Mouse (Mus musculus) spleen, adult 18-20 months (tissue): ENCODE measurements around the gene Uchl4.
"Not testable (repeated sequence)": the region's sequence is repeated elsewhere in the genome, so short reads cannot be mapped to it uniquely, and the experiment has no call there.

Source experiments
- DNase-seq, 2 experiments: peaks; one replicate each; pipeline ENCODE4 v3.0.0; 2022; ENCODE audit warnings: mixed read lengths in 2 of 2

Uchl4 gene

GRCm38 (mm10) chr9:64231674-64232073, 3.3 kb upstream of the Uchl4 start:
- DNase-seq = no peak

GRCm38 (mm10) chr9:64232257-64232957, 2.6 kb upstream of the Uchl4 start:
- no peak for DNase-seq

GRCm38 (mm10) chr9:64233656-64234055, 1.3 kb upstream of the Uchl4 start:
- no peak for DNase-seq

GRCm38 (mm10) chr9:64236056-64236455, 1.1 kb downstream of the Uchl4 start:
- DNase-seq = no peak

- DNase-seq = no peak
Measured at GRCm38 (mm10) chr9:64240116-64240515, 5.1 kb downstream of the Uchl4 start.

GRCm38 (mm10) chr9:64240681-64241080, 5.7 kb downstream of the Uchl4 start:
- no peak for DNase-seq

GRCm38 (mm10) chr9:64242381-64242831, 7.4 kb downstream of the Uchl4 start:
- DNase-seq = peak in 1 of 2 experiments; percentile 31

- no peak for DNase-seq
Measured at GRCm38 (mm10) chr9:64249371-64249770, 14.4 kb downstream of the Uchl4 start.

GRCm38 (mm10) chr9:64250111-64250730, 15.2 kb downstream of the Uchl4 start:
- no peak for DNase-seq

- peak in 1 of 2 experiments; percentile 13 for DNase-seq
Measured at GRCm38 (mm10) chr9:64252591-64253020, 17.6 kb downstream of the Uchl4 start.

- DNase-seq = peak; percentile 100
Measured at GRCm38 (mm10) chr9:64253021-64253904, 18.3 kb downstream of the Uchl4 start, which contains the start of gene Map2k1. Gene Map2k1, minus strand, starts transcription at chr9:64253631.

GRCm38 (mm10) chr9:64255422-64255821, 20.4 kb downstream of the Uchl4 start:
- DNase-seq = no peak

- no peak for DNase-seq
Measured at GRCm38 (mm10) chr9:64256204-64256603, 21.2 kb downstream of the Uchl4 start.

GRCm38 (mm10) chr9:64259906-64260305, 24.9 kb downstream of the Uchl4 start:
- no peak for DNase-seq

GRCm38 (mm10) chr9:64261023-64261422, 26.0 kb downstream of the Uchl4 start:
- no peak for DNase-seq

- DNase-seq = no peak
Measured at GRCm38 (mm10) chr9:64264813-64265212, 29.8 kb downstream of the Uchl4 start.

- no peak for DNase-seq
Measured at GRCm38 (mm10) chr9:64267231-64267630, 32.2 kb downstream of the Uchl4 start.

GRCm38 (mm10) chr9:64268196-64268595, 33.2 kb downstream of the Uchl4 start:
- DNase-seq = no peak

GRCm38 (mm10) chr9:64268836-64269235, 33.8 kb downstream of the Uchl4 start:
- DNase-seq = not testable (repeated sequence)

GRCm38 (mm10) chr9:64271249-64271648, 36.2 kb downstream of the Uchl4 start:
- DNase-seq = no peak

- peak in 1 of 2 experiments; percentile 29 for DNase-seq
Measured at GRCm38 (mm10) chr9:64272611-64273010, 37.6 kb downstream of the Uchl4 start.

- no peak for DNase-seq
Measured at GRCm38 (mm10) chr9:64273757-64274156, 38.8 kb downstream of the Uchl4 start.

- DNase-seq = no peak
Measured at GRCm38 (mm10) chr9:64274291-64274690, 39.3 kb downstream of the Uchl4 start.
